Mouse (Mus musculus) kidney, postnatal 14 days (tissue): ENCODE measurements around the gene Xrcc4.

Experiments used
- DNase-seq: peaks from one replicate; pipeline ENCODE4 v3.0.0; 2022; ENCODE audit warnings: mixed read lengths

Gene Xrcc4

DNA sequence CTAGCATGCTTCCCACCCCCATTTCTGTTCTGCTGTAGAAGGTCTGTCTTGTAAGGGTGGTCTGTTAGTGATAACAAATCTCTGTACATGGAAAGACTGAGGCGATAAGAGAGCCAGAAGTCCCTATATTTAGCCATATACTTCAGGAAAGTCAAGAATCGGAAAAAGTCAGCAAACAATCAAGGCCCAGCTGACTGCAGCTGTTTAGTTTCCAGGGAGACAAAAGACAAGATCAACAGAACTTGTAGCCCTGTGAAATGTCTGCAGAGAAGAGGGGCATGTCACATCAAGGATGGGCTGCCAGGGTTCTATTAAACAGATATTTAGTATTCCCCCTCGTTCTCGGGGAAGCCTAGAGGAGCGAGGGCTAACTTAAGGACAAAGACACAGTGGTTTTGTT, 354.3 kb downstream of the Xrcc4 start:
- DNase-seq = peak; percentile 7

DNA sequence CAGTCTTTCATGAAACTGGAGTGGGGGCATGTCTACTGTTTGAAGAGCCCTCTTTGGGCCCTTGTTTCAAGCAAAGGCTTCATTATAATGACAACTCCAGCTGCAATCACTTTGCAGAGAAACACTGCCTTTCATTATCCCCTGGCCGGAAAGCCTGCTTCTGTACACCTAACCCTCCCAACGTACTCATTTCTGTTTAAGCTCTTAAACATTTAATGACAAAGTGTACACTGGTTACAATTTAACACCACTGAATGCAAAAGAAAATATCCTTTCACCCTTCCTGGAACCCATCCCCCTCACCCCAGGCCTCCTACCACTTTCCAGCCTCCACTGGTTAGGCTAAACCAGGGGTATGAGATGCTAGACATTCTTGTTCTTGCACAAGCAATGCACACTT, 362.9 kb downstream of the Xrcc4 start:
- no peak for DNase-seq
